26 mouse cellular contexts compared by ENCODE assay signal in genomic region chr19:46904907-46905306, GRCm38 (mm10).
DNase-seq lines count a peak whose midpoint lies in the region; ATAC-seq and TF ChIP-seq lines count a peak whose summit lies in the region.
"Had no signal": no experiment of that assay in that cellular context is flagged by ENCODE, and none has a peak within 500 bp of the region (broad histone marks: within the 10 kb centered on the region; RNA-seq: fewer than 3 reads in every experiment).

No protein-coding gene starts in this region.

- H3K4me1 ChIP-seq in heart, embryonic 12.5 days (replicated peaks): peaks cover 21% of the 10 kb centered on the region
- H3K4me1 ChIP-seq in heart, embryonic 10.5 days: no peaks in the 10 kb centered on the region
- H3K4me1 ChIP-seq in G1E (ENCODE audit: insufficient read depth, low read depth, low read length): peaks cover 73% of the 10 kb centered on the region
- peaks cover 53 to 60% of the 10 kb centered on the region in 2 experiments for H3K4me1 ChIP-seq in liver, embryonic 14.5 days (replicated peaks; ENCODE audit: control insufficient read depth in 2 of 2, insufficient read depth in 2 of 2, low read length in 1 of 2)
- H3K4me1 ChIP-seq: intestine, embryonic 15.5 days had no signal

- peaks cover 15% of the 10 kb centered on the region for H3K36me3 ChIP-seq in heart, embryonic 12.5 days
- H3K36me3 ChIP-seq in heart, embryonic 10.5 days: peaks cover 11% of the 10 kb centered on the region; the same call in 1 of the 2 replicates
- peaks cover 60% of the 10 kb centered on the region for H3K36me3 ChIP-seq in G1E (replicated peaks)
- no peaks in the 10 kb centered on the region; the same call in 1 of the 2 replicates for H3K36me3 ChIP-seq in liver, embryonic 14.5 days (replicated peaks; ENCODE audit: control insufficient read depth, insufficient read depth, low read depth)
- H3K36me3 ChIP-seq: intestine, embryonic 15.5 days; midbrain, embryonic 10.5 days; midbrain, embryonic 15.5 days had no signal

- DNase-seq in heart, embryonic 10.5 days (ENCODE audit: low spot score): no peak
- no peak for DNase-seq in G1E (ENCODE audit: low spot score)
- DNase-seq in liver, embryonic 14.5 days (ENCODE audit: low read depth in 3 of 3, low spot score in 3 of 3): peak in 1 of 3 experiments; percentile 19
- no peak for DNase-seq in retina, postnatal 1 day
- no peak for DNase-seq in neural tube, embryonic 10.5 days (ENCODE audit: extremely low spot score, low spot score)
- DNase-seq in left cerebral cortex, postnatal 36 days (ENCODE audit: low spot score in 2 of 2): no peak
- DNase-seq: adrenal gland, adult 8-10 months; cerebellum, adult 8-10 months; cerebellum, postnatal 25 days; forebrain, postnatal 0 days; heart, postnatal 10 days; kidney, adult 2 months; kidney, postnatal 4 days; lung, adult 2 months; lung, postnatal 10 days; right cerebral cortex, adult 18-20 months; spleen, adult 18-20 months; thymus, postnatal 25 days had no signal

- H3K4me2 ChIP-seq in heart, embryonic 12.5 days: no peak overlapping the region
- peak overlapping the region; percentile 69 for H3K4me2 ChIP-seq in liver, embryonic 14.5 days (ENCODE audit: low read depth)
- H3K4me2 ChIP-seq: intestine, embryonic 15.5 days; limb, embryonic 13.5 days; midbrain, embryonic 15.5 days had no signal

- 81% methylated on average over 1 of the region's 1 CpGs for WGBS in heart, embryonic 12.5 days
- WGBS in heart, embryonic 10.5 days: 79% methylated on average over 1 of the region's 1 CpGs
- WGBS in liver, embryonic 14.5 days (ENCODE audit: insufficient replicate concordance): 31% methylated on average over 1 of the region's 1 CpGs

- ATAC-seq in heart, embryonic 12.5 days (ENCODE audit: insufficient number of reproducible peaks, low FRiP score): peak; percentile 66; the same call in 1 of the 2 replicates
- ATAC-seq in G1E (ENCODE audit: extremely low read depth, insufficient number of reproducible peaks, low FRiP score, poor library complexity, severe bottlenecking): no peak
- ATAC-seq in erythroblast, adult 5-6 weeks (replicated peaks; ENCODE audit: low FRiP score, poor library complexity, severe bottlenecking): peak; percentile 41
- peak; percentile 61; the same call in 1 of the 2 replicates for ATAC-seq in liver, embryonic 14.5 days (ENCODE audit: insufficient read depth)
- ATAC-seq: forebrain, postnatal 0 days; hindbrain, postnatal 0 days; intestine, embryonic 15.5 days; midbrain, embryonic 15.5 days had no signal

- intact Hi-C loops in left cerebral cortex, postnatal 36 days (cut with DNase I): no loop called here

- H3K4me3 ChIP-seq in heart, embryonic 12.5 days: no peak overlapping the region
- H3K4me3 ChIP-seq in heart, embryonic 10.5 days: no peak overlapping the region
- peak overlapping the region; percentile 18; the same call in 1 of the 2 replicates for H3K4me3 ChIP-seq in G1E (ENCODE audit: low read depth, low read length)
- H3K4me3 ChIP-seq in liver, embryonic 14.5 days (ENCODE audit: insufficient read depth in 1 of 2, low read depth in 2 of 2, low read length in 2 of 2): peak overlapping the region in 1 of 2 experiments; percentile 8; a peak in 1 of 4 replicates
- H3K4me3 ChIP-seq: intestine, embryonic 15.5 days; limb, embryonic 13.5 days; midbrain, embryonic 10.5 days; midbrain, embryonic 15.5 days had no signal

- no peak overlapping the region for H3K27ac ChIP-seq in heart, embryonic 12.5 days (ENCODE audit: poor library complexity, severe bottlenecking)
- no peak overlapping the region for H3K27ac ChIP-seq in heart, embryonic 10.5 days
- H3K27ac ChIP-seq in liver, embryonic 14.5 days: peak overlapping the region; percentile 94
- H3K27ac ChIP-seq: hindbrain, postnatal 0 days; intestine, embryonic 15.5 days; kidney, postnatal 0 days; limb, embryonic 13.5 days; midbrain, embryonic 10.5 days; midbrain, embryonic 15.5 days had no signal

- H3K9ac ChIP-seq in heart, embryonic 12.5 days: no peak overlapping the region
- H3K9ac ChIP-seq in liver, embryonic 14.5 days (replicated peaks): peak overlapping the region; percentile 56
- H3K9ac ChIP-seq: forebrain, postnatal 0 days; intestine, embryonic 15.5 days; limb, embryonic 13.5 days; midbrain, embryonic 15.5 days had no signal

- H3K9me3 ChIP-seq in heart, embryonic 12.5 days (replicated peaks): no peaks in the 10 kb centered on the region
- H3K9me3 ChIP-seq in heart, embryonic 10.5 days: no peaks in the 10 kb centered on the region
- H3K9me3 ChIP-seq in G1E (replicated peaks): no peaks in the 10 kb centered on the region
- H3K9me3 ChIP-seq in liver, embryonic 14.5 days (ENCODE audit: control insufficient read depth, low read length): no peaks in the 10 kb centered on the region
- H3K9me3 ChIP-seq: intestine, embryonic 15.5 days; limb, embryonic 13.5 days; midbrain, embryonic 10.5 days; midbrain, embryonic 15.5 days had no signal

- TF ChIP-seq CTCF in G1E (IDR thresholded peaks at IDR 0.05; ENCODE audit: low read depth, low read length): no peak
- TF ChIP-seq CTCF in liver, embryonic 14.5 days (IDR thresholded peaks at IDR 0.05; ENCODE audit: low read depth): no peak

- H3K27me3 ChIP-seq in heart, embryonic 12.5 days (replicated peaks): no peaks in the 10 kb centered on the region
- H3K27me3 ChIP-seq in heart, embryonic 10.5 days (ENCODE audit: insufficient read depth, poor library complexity, severe bottlenecking): no peaks in the 10 kb centered on the region
- no peaks in the 10 kb centered on the region for H3K27me3 ChIP-seq in G1E (ENCODE audit: insufficient read depth, low read length)
- no peaks in the 10 kb centered on the region for H3K27me3 ChIP-seq in liver, embryonic 14.5 days (ENCODE audit: control insufficient read depth, insufficient read depth, low read length)
- H3K27me3 ChIP-seq: intestine, embryonic 15.5 days; limb, embryonic 13.5 days; midbrain, embryonic 15.5 days had no signal

- no peak for TF ChIP-seq EP300 in liver, embryonic 14.5 days (IDR thresholded peaks at IDR 0.05; ENCODE audit: low read depth)
